11 mouse cellular contexts compared by ENCODE assay signal in the genomic region with DNA sequence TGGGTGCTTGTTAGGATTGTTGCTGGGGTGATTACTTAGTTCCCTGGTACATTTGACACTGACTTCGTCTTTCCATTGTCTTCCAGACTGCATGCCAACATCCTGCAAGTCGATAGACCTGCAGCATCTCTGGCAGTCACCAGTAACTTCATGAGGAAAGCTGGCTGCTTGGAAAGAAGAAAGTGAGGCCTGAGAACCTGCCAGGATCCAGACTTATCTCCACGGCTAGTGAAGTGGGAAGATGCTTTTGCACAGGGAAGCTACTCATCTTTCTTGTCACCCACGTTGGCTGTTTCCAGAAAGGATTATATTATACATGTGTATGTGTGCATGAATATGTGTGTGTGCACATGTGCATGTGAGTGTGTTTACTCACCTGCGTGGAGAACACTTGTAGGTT.
"Had no signal": no experiment of that assay in that cellular context is flagged by ENCODE, and none has a peak within 500 bp of the region (broad histone marks: within the 10 kb centered on the region; RNA-seq: fewer than 3 reads in every experiment).

No protein-coding gene starts in this region.

- DNase-seq: lung, adult 18-20 months; lung, embryonic 14.5 days; lung, postnatal 10 days; lung, postnatal 36 days; retina, postnatal 1 day; thymus, adult 18-20 months; thymus, postnatal 14 days; thymus, postnatal 36 days had no signal

- ATAC-seq: liver, embryonic 12.5 days; midbrain, embryonic 13.5 days; midbrain, embryonic 16.5 days had no signal
